Mouse (Mus musculus): Measurements from ENCODE around the gene Cpeb4. TPM values are rescaled to one million over a fixed set of nuclear protein-coding genes. Genes with fewer than 3 reads are reported as not detected.
"Not testable (repeated sequence)": the region's sequence is repeated elsewhere in the genome, so short reads cannot be mapped to it uniquely, and the experiment has no call there.

The Cpeb4 gene
- polyA plus RNA-seq, 1 experiment from 2014 or later, result 14.8 TPM

GRCm38 (mm10) chr11:31839084-31839460 is 32.9 kb upstream of the Cpeb4 start:
- Histone ChIP-seq H3K9ac (ENCODE audit: low read length) (no peak overlapping the region), H3K27me3 (ENCODE audit: control insufficient read depth, insufficient read depth, low read length) (no peaks in the 10 kb centered on the region), H3K4me2 (ENCODE audit: low read length) (peak overlapping the region; percentile 1; the same call in 1 of the 2 replicates), H3K27ac (replicated peaks in 1 of 2; ENCODE audit: control insufficient read depth in 1 of 2, insufficient read depth in 1 of 2, low read depth in 2 of 2, low read length in 2 of 2) (peak overlapping the region; percentile 62 to 76), H3K36me3 (ENCODE audit: control insufficient read depth, insufficient read depth, low read length) (no peaks in the 10 kb centered on the region), H3K4me3 (ENCODE audit: control insufficient read depth in 1 of 2, insufficient read depth in 1 of 2, low read depth in 1 of 2, low read length in 2 of 2) (no peak overlapping the region), H3K4me1 (ENCODE audit: control insufficient read depth in 2 of 2, insufficient read depth in 2 of 2, low read length in 2 of 2) (peaks cover 22 to 26% of the 10 kb centered on the region in 2 experiments), H3K9me3 (ENCODE audit: control insufficient read depth, low read length) (no peaks in the 10 kb centered on the region)
- ATAC-seq (ENCODE audit: insufficient number of reproducible peaks, insufficient read depth, low FRiP score, low read depth), result no peak
- 11% methylated on average over 6 of the region's 6 CpGs for WGBS

- H3K27ac ChIP-seq (replicated peaks in 1 of 2; ENCODE audit: control insufficient read depth in 1 of 2, insufficient read depth in 1 of 2, low read depth in 2 of 2, low read length in 2 of 2), result no peak overlapping the region
- H3K9me3 ChIP-seq (ENCODE audit: control insufficient read depth, low read length), result no peaks in the 10 kb centered on the region
- H3K4me3 ChIP-seq (ENCODE audit: control insufficient read depth in 1 of 2, insufficient read depth in 1 of 2, low read depth in 1 of 2, low read length in 2 of 2), result no peak overlapping the region
- peaks cover 23 to 26% of the 10 kb centered on the region in 2 experiments for H3K4me1 ChIP-seq (ENCODE audit: control insufficient read depth in 2 of 2, insufficient read depth in 2 of 2, low read length in 2 of 2)
- WGBS, result 79% methylated on average over 5 of the region's 5 CpGs
- no peak for ATAC-seq (ENCODE audit: insufficient number of reproducible peaks, insufficient read depth, low FRiP score, low read depth)
- no peak overlapping the region for H3K4me2 ChIP-seq (ENCODE audit: low read length)
- H3K9ac ChIP-seq (ENCODE audit: low read length), result no peak overlapping the region
- H3K27me3 ChIP-seq (ENCODE audit: control insufficient read depth, insufficient read depth, low read length), result no peaks in the 10 kb centered on the region
- no peaks in the 10 kb centered on the region for H3K36me3 ChIP-seq (ENCODE audit: control insufficient read depth, insufficient read depth, low read length)
These were observed 29.6 kb upstream of the Cpeb4 start for GRCm38 (mm10) chr11:31842171-31842959.

- Histone ChIP-seq H3K9ac (ENCODE audit: low read length) (no peak overlapping the region), H3K4me1 (ENCODE audit: control insufficient read depth in 2 of 2, insufficient read depth in 2 of 2, low read length in 2 of 2) (peaks cover 21 to 24% of the 10 kb centered on the region in 2 experiments), H3K27me3 (ENCODE audit: control insufficient read depth, insufficient read depth, low read length) (no peaks in the 10 kb centered on the region), H3K4me2 (ENCODE audit: low read length) (no peak overlapping the region), H3K4me3 (ENCODE audit: control insufficient read depth in 1 of 2, insufficient read depth in 1 of 2, low read depth in 1 of 2, low read length in 2 of 2) (no peak overlapping the region), H3K27ac (replicated peaks in 1 of 2; ENCODE audit: control insufficient read depth in 1 of 2, insufficient read depth in 1 of 2, low read depth in 2 of 2, low read length in 2 of 2) (no peak overlapping the region), H3K36me3 (ENCODE audit: control insufficient read depth, insufficient read depth, low read length) (no peaks in the 10 kb centered on the region), H3K9me3 (ENCODE audit: control insufficient read depth, low read length) (no peaks in the 10 kb centered on the region)
- ATAC-seq (ENCODE audit: insufficient number of reproducible peaks, insufficient read depth, low FRiP score, low read depth), result no peak
- WGBS, result 75% methylated on average over 7 of the region's 7 CpGs
These were observed 28.7 kb upstream of the Cpeb4 start for GRCm38 (mm10) chr11:31843177-31843833.

- Histone ChIP-seq H3K36me3 (ENCODE audit: control insufficient read depth, insufficient read depth, low read length) (no peaks in the 10 kb centered on the region), H3K27ac (replicated peaks in 1 of 2; ENCODE audit: control insufficient read depth in 1 of 2, insufficient read depth in 1 of 2, low read depth in 2 of 2, low read length in 2 of 2) (no peak overlapping the region), H3K27me3 (ENCODE audit: control insufficient read depth, insufficient read depth, low read length) (no peaks in the 10 kb centered on the region), H3K4me2 (ENCODE audit: low read length) (no peak overlapping the region), H3K4me1 (ENCODE audit: control insufficient read depth in 2 of 2, insufficient read depth in 2 of 2, low read length in 2 of 2) (peaks cover 16 to 19% of the 10 kb centered on the region in 2 experiments), H3K4me3 (ENCODE audit: control insufficient read depth in 1 of 2, insufficient read depth in 1 of 2, low read depth in 1 of 2, low read length in 2 of 2) (no peak overlapping the region), H3K9me3 (ENCODE audit: control insufficient read depth, low read length) (no peaks in the 10 kb centered on the region), H3K9ac (ENCODE audit: low read length) (no peak overlapping the region)
- no peak for ATAC-seq (ENCODE audit: insufficient number of reproducible peaks, insufficient read depth, low FRiP score, low read depth)
- 11% methylated on average over 5 of the region's 5 CpGs for WGBS
These were observed 28.2 kb upstream of the Cpeb4 start for GRCm38 (mm10) chr11:31843834-31844188.

- ATAC-seq (ENCODE audit: insufficient number of reproducible peaks, insufficient read depth, low FRiP score, low read depth); H3K4me3 ChIP-seq (ENCODE audit: control insufficient read depth in 1 of 2, insufficient read depth in 1 of 2, low read depth in 1 of 2, low read length in 2 of 2); H3K9ac ChIP-seq (ENCODE audit: low read length); H3K4me2 ChIP-seq (ENCODE audit: low read length); H3K4me1 ChIP-seq (ENCODE audit: control insufficient read depth in 2 of 2, insufficient read depth in 2 of 2, low read length in 2 of 2); H3K9me3 ChIP-seq (ENCODE audit: control insufficient read depth, low read length); H3K36me3 ChIP-seq (ENCODE audit: control insufficient read depth, insufficient read depth, low read length); H3K27ac ChIP-seq (replicated peaks in 1 of 2; ENCODE audit: control insufficient read depth in 1 of 2, insufficient read depth in 1 of 2, low read depth in 2 of 2, low read length in 2 of 2); H3K27me3 ChIP-seq (ENCODE audit: control insufficient read depth, insufficient read depth, low read length): not testable (repeated sequence)
- WGBS, result 80% methylated on average over 1 of the region's 1 CpGs
These were observed 26.9 kb upstream of the Cpeb4 start for GRCm38 (mm10) chr11:31845111-31845510.

- H3K4me3 ChIP-seq (ENCODE audit: control insufficient read depth in 1 of 2, insufficient read depth in 1 of 2, low read depth in 1 of 2, low read length in 2 of 2), result no peak overlapping the region
- no peaks in the 10 kb centered on the region for H3K36me3 ChIP-seq (ENCODE audit: control insufficient read depth, insufficient read depth, low read length)
- no peak overlapping the region for H3K4me2 ChIP-seq (ENCODE audit: low read length)
- H3K27me3 ChIP-seq (ENCODE audit: control insufficient read depth, insufficient read depth, low read length), result no peaks in the 10 kb centered on the region
- WGBS, result 75% methylated on average over 9 of the region's 9 CpGs
- no peaks in the 10 kb centered on the region for H3K9me3 ChIP-seq (ENCODE audit: control insufficient read depth, low read length)
- H3K27ac ChIP-seq (replicated peaks in 1 of 2; ENCODE audit: control insufficient read depth in 1 of 2, insufficient read depth in 1 of 2, low read depth in 2 of 2, low read length in 2 of 2), result no peak overlapping the region
- H3K4me1 ChIP-seq (ENCODE audit: control insufficient read depth in 2 of 2, insufficient read depth in 2 of 2, low read length in 2 of 2), result peaks cover 9 to 14% of the 10 kb centered on the region in 2 experiments; a peak in 3 of 4 replicates
- H3K9ac ChIP-seq (ENCODE audit: low read length), result no peak overlapping the region
- no peak for ATAC-seq (ENCODE audit: insufficient number of reproducible peaks, insufficient read depth, low FRiP score, low read depth)
These were observed 25.1 kb upstream of the Cpeb4 start for GRCm38 (mm10) chr11:31846771-31847468.

GRCm38 (mm10) chr11:31847469-31847805 is 24.6 kb upstream of the Cpeb4 start:
- ATAC-seq (ENCODE audit: insufficient number of reproducible peaks, insufficient read depth, low FRiP score, low read depth), result no peak
- H3K9ac ChIP-seq (ENCODE audit: low read length), result no peak overlapping the region
- H3K27me3 ChIP-seq (ENCODE audit: control insufficient read depth, insufficient read depth, low read length), result no peaks in the 10 kb centered on the region
- H3K27ac ChIP-seq (replicated peaks in 1 of 2; ENCODE audit: control insufficient read depth in 1 of 2, insufficient read depth in 1 of 2, low read depth in 2 of 2, low read length in 2 of 2), result no peak overlapping the region
- 93% methylated on average over 5 of the region's 5 CpGs for WGBS
- H3K4me1 ChIP-seq (ENCODE audit: control insufficient read depth in 2 of 2, insufficient read depth in 2 of 2, low read length in 2 of 2), result peaks cover 9 to 14% of the 10 kb centered on the region in 2 experiments; a peak in 3 of 4 replicates
- H3K9me3 ChIP-seq (ENCODE audit: control insufficient read depth, low read length), result no peaks in the 10 kb centered on the region
- no peak overlapping the region for H3K4me3 ChIP-seq (ENCODE audit: control insufficient read depth in 1 of 2, insufficient read depth in 1 of 2, low read depth in 1 of 2, low read length in 2 of 2)
- no peak overlapping the region for H3K4me2 ChIP-seq (ENCODE audit: low read length)
- H3K36me3 ChIP-seq (ENCODE audit: control insufficient read depth, insufficient read depth, low read length), result no peaks in the 10 kb centered on the region

Data from heart, embryonic 14.5 days (tissue).